Mouse (Mus musculus) retina, adult 2 months (tissue): Measurements from ENCODE around the gene Borcs6.

ENCODE experiments used
- DNase-seq: peaks from one replicate; pipeline ENCODE4 v3.0.0-alpha.2; 2012; ENCODE audit warnings: low read depth, low spot score

The Borcs6 gene

DNA sequence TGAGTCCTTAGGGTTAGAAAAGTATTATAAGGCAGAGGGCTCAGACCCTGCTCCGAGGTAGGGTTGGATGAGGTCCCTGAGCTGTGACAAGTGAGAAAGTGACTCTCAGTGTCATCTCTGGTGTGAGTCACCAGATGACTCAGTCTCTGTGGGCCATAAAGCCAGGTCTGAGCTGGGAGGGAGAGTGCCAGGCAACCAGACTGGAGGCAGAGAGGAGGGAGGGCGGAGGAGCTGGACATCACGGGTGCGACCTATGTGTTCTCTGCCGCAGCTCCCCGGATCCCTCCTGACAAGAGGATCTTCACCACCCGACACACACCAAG lies 42.8 kb downstream of the Borcs6 start:
- no peak for DNase-seq

DNA sequence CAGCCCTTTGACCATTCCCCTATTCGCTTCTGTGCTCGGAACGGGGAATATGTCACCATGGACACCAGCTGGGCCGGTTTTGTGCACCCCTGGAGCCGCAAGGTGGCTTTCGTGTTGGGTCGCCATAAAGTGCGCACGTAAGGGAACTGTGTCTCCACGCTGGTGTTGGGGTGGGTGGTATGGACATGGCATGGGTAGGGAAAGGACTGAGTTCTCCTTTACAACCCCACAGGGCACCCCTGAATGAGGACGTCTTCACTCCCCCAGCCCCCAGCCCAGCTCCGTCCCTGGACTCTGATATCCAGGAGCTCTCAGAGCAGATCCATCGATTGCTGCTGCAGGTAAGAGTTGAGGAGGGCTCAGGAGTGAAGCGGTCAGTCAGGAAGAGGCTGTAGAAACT lies 43.6 kb downstream of the Borcs6 start:
- no peak for DNase-seq

DNA sequence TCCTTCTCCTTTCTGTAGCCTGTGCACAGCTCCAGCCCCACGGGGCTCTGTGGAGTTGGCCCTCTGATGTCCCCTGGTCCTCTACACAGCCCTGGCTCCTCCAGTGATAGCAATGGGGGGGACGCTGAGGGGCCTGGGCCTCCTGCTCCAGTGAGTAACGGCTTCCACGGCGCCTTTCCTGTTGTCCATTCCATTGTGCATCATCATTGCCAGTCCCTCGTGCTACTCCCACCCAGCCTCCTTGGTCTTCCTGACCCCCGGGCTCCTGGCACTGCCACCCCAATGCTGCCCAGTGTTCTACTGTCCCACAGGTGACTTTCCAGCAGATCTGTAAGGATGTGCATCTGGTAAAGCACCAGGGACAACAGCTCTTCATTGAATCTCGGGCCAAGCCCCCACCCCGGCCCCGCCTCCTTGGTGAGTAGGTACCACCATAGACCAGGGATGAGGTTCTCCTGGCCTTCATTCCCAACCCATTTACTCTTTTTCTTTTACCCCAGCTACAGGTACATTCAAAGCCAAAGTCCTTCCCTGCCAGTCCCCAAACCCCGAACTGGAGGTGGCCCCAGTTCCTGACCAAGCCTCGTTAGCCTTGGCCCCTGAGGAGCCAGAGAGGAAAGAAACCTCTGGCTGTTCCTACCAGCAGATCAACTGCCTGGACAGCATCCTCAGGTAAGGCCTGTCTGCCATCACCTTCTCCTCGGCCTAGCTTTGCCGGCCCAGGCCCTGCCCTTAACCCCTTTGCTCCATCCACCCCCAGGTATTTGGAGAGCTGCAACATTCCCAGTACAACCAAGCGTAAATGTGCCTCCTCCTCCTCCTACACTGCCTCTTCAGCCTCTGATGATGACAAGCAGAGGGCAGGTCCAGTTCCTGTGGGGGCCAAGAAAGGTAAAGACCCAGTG lies 44.3 kb downstream of the Borcs6 start:
- DNase-seq = no peak

DNA sequence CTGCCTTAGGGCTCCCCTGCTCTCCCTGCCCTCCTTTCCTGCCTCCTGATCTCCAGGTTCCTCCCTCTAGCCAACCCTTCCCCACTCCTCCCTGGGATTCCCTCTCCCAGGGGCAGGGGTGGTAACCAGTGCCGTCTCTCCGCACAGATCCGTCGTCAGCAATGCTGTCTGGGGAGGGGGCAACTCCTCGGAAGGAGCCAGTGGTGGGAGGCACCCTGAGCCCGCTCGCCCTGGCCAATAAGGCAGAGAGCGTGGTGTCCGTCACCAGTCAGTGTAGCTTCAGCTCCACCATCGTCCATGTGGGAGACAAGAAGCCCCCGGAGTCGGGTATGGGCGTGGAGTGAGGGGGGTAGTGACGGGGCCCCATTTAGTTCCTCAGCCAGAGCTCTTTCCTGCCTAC lies 45.0 kb downstream of the Borcs6 start:
- no peak for DNase-seq

DNA sequence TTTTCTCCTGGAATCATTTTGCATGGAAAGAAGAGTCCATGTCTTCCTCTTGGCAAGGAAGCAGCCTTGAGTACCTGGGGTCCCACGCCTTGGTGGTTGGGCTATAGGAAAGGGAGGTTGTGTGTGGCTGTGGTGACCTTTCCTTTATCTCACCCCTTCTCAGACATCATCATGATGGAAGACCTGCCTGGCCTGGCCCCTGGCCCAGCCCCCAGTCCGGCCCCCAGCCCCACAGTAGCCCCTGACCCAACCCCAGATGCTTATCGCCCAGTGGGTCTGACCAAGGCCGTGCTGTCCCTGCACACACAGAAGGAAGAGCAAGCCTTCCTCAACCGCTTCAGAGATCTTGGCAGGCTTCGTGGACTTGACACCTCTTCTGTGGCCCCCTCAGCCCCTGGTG lies 45.7 kb downstream of the Borcs6 start:
- no peak for DNase-seq

DNA sequence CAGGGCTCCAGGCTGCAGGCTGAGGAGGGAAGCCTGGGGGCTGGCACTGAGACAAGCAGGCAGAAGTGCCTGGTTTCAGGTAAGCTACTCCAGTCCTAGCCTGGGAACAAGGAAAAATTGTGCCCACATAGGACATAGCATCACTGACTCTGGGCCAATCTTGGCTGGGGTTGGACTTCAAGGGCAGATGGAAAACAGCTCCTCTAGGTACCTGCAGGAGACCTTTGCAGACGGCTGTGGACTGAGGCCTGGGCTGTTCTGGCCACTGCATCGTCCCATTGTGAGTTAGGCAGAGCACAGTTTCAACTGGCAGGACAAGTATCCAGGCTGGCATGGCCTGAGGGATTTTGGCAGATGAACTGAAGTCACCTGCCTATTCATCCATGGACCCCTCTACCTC lies 46.3 kb downstream of the Borcs6 start:
- DNase-seq = no peak

DNA sequence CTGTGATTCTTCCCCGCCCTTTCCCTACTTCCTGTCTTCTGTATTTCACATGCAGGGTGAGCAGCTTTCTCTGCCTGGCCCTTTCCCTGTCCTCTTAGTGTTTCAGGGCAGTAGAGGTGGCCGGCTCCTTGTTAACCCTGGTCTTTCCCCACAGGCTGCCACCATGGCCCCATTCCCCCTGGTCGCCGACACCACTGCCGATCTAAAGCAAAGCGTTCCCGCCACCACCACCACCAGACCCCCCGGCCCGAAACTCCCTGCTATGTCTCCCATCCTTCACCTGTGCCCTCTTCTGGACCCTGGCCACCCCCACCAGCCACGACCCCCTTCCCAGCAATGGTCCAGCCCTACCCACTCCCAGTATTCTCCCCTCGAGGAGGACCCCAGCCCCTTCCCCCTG lies 46.8 kb downstream of the Borcs6 start:
- no peak for DNase-seq

DNA sequence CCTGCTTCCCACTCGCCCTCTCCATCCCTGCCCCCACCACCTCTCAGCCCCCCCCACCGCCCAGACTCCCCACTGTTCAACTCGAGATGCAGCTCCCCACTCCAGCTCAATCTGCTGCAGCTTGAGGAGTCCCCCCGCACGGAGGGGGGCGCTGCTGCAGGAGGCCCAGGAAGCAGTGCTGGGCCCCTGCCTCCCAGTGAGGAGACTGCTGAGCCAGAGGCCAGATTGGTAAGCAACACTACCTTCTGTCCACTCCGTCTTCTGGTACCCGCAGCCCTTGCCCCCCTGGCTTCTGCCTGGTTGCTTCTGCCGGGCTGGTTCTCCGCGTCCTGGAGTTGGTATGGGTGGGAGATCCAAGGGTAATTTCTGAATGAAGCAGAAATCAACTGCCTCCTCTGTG lies 47.3 kb downstream of the Borcs6 start:
- no peak for DNase-seq

DNA sequence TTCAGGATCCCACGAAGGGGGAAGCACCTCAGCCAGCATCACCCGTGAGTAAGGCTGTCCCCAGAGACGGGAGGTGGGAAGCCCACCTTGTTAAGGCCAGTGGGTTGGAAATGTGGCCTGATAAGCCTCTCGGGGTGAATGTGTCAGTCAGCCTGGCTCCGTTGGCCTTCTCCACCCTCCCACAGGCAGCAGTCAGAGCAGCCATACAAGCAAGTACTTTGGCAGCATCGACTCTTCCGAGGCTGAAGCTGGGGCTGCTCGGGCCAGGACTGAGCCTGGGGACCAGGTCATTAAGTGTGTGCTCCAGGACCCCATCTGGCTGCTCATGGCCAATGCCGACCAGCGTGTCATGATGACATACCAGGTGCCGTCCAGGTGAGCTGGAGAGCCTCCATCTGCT lies 48.2 kb downstream of the Borcs6 start:
- DNase-seq = no peak

DNA sequence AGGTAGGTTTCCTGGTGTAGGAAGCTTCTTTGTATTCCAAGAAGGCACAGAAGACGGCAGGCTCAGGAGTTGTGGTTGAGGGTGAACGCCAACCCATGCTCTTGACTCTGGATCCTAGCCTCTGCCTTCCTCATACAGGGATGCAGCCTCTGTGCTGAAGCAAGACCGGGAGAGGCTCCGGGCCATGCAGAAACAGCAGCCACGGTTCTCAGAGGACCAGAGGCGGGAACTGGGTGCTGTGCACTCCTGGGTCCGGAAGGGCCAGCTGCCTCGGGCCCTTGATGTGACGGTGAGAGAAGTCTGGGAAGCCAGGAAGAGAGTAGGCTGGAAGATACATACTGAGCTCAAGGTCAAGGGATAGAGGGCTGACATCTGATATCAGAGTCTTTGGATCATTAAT lies 48.7 kb downstream of the Borcs6 start:
- DNase-seq = no peak

DNA sequence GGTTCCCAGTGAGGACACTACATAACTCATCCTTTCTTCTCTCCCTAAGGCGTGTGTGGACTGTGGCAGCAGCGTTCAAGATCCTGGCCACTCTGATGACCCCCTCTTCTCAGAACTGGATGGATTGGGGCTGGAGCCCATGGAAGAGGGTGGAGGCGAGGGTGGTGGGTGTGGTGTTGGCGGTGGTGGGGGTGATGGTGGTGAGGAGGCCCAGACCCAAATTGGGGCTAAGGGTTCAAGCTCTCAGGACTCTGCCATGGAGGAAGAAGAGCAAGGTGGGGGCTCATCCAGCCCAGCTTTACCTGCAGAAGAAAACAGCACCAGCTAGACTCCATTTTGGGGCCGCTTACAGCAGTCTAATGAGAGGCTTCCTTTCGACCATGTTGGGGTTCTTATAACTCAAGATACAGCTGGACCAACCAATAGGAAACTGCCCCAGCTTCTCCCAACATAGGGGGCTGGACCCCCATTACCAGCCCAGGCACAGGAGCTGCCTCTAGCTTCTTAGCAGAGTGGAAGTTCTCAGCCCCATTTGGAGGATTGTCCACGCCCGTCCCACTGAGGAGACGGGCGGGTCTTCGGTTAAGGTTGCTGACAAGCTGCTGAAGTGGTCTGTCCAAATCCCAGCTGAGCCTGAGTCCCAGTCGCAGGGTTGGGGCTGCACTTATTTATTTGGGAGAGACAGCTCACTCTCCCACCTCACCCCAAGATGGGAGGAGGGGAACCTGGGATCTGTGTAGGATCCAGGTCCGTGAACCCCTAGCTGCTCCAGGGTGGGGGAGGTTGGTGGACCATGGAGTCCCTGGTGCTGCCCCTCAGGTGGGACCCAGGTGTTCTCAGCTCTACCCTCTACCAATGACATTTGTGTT lies 49.7 kb downstream of the Borcs6 start:
- DNase-seq = no peak

DNA sequence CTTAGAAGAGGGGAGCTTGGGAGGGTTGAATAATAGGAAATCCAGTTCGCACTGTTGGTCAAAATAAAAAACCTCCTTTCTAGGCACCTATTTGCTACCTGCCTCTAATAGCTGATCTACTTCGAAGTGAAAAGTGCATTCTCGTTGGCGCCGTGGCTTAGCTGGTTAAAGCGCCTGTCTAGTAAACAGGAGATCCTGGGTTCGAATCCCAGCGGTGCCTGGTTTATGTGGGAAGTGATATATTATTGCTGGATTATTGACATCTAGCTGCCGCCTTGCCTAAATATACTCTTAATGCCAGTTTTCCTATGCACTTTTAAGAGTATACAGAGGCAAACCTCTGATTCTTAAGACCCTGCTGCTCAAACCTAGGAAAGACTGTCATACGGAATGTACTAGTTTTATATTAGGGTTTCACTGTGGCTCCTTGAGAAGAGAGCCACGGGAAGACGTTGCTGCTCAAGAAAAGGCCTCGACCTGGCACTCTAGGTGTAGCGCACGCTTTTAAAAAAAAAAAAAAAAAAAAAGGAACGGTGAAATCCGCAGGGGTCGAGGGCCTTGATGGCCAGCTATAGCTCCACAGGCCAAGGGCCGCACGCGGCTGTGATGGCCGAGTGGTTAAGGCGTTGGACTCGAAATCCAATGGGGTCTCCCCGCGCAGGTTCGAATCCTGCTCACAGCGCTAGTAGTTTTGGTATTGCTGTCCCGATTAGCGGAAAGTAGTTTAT lies 51.0 kb downstream of the Borcs6 start:
- no peak for DNase-seq
